In genomic region chr2:94348165-94348591, GRCm38 (mm10) we compare ENCODE assay signal across 11 mouse cellular contexts. TPM values are rescaled to one million over a fixed set of nuclear protein-coding genes. Genes with fewer than 3 reads are reported as not detected.
DNase-seq lines count a peak whose midpoint lies in the region; ATAC-seq and TF ChIP-seq lines count a peak whose summit lies in the region.
"Had no signal": no experiment of that assay in that cellular context is flagged by ENCODE, and none has a peak within 500 bp of the region (broad histone marks: within the 10 kb centered on the region; RNA-seq: fewer than 3 reads in every experiment).

No protein-coding gene starts in this region.

- peaks cover 5% of the 10 kb centered on the region; the same call in 1 of the 2 replicates for H3K4me1 ChIP-seq in liver, adult 2 months (ENCODE audit: control insufficient read depth, insufficient read depth, low read length)
- no peaks in the 10 kb centered on the region for H3K4me1 ChIP-seq in liver, embryonic 11.5 days (replicated peaks; ENCODE audit: control insufficient read depth, insufficient read depth, low read length)
- no peaks in the 10 kb centered on the region for H3K4me1 ChIP-seq in neural tube, embryonic 15.5 days
- H3K4me1 ChIP-seq: hindbrain, embryonic 13.5 days; limb, embryonic 12.5 days had no signal

- no peak overlapping the region for H3K9ac ChIP-seq in liver, adult 2 months (ENCODE audit: low read depth, low read length)
- no peak overlapping the region for H3K9ac ChIP-seq in liver, embryonic 11.5 days (ENCODE audit: low read depth, low read length)
- H3K9ac ChIP-seq in neural tube, embryonic 15.5 days (replicated peaks), result no peak overlapping the region
- H3K9ac ChIP-seq: hindbrain, embryonic 13.5 days; limb, embryonic 12.5 days had no signal

- no peak for TF ChIP-seq CTCF in liver, adult 2 months (IDR thresholded peaks at IDR 0.05; ENCODE audit: low read depth, low read length)

- DNase-seq in liver, adult 2 months (ENCODE audit: extremely low read depth, low read depth, low spot score), result peak; percentile 39
- DNase-seq in liver, embryonic 11.5 days (ENCODE audit: low spot score), result no peak
- peak; percentile 40 for DNase-seq in heart, adult 8-10 months (ENCODE audit: low spot score)
- peak; percentile 39 for DNase-seq in kidney, adult 18-20 months
- DNase-seq in layer of hippocampus, adult 9-10 months (ENCODE audit: low spot score), result no peak
- DNase-seq: thymus, adult 2 months had no signal

- 31% methylated on average over 6 of the region's 6 CpGs for WGBS in liver, adult 2 months
- 44% methylated on average over 6 of the region's 6 CpGs for WGBS in liver, embryonic 11.5 days
- 69% methylated on average over 6 of the region's 6 CpGs for WGBS in neural tube, embryonic 15.5 days

- peaks cover 14% of the 10 kb centered on the region for H3K36me3 ChIP-seq in liver, adult 2 months (ENCODE audit: control insufficient read depth, insufficient read depth, low read length)
- H3K36me3 ChIP-seq in liver, embryonic 11.5 days (ENCODE audit: control insufficient read depth, insufficient read depth, low read length), result no peaks in the 10 kb centered on the region; the same call in 1 of the 2 replicates
- no peaks in the 10 kb centered on the region for H3K36me3 ChIP-seq in myocyte (ENCODE audit: control insufficient read depth, insufficient read depth)
- peaks cover 14% of the 10 kb centered on the region for H3K36me3 ChIP-seq in neural tube, embryonic 15.5 days

- no peak overlapping the region for H3K27ac ChIP-seq in liver, adult 2 months (replicated peaks; ENCODE audit: insufficient read depth, low read depth, low read length)
- H3K27ac ChIP-seq in liver, embryonic 11.5 days (ENCODE audit: low read depth, low read length), result no peak overlapping the region
- H3K27ac ChIP-seq in neural tube, embryonic 15.5 days (replicated peaks), result no peak overlapping the region
- H3K27ac ChIP-seq: hindbrain, embryonic 13.5 days; limb, embryonic 12.5 days had no signal

- H3K4me2 ChIP-seq in liver, embryonic 11.5 days, result no peak overlapping the region
- H3K4me2 ChIP-seq in myocyte (ENCODE audit: low read depth), result peak overlapping the region; percentile 12
- H3K4me2 ChIP-seq in neural tube, embryonic 15.5 days, result no peak overlapping the region
- H3K4me2 ChIP-seq: hindbrain, embryonic 13.5 days; limb, embryonic 12.5 days had no signal

- no peak overlapping the region for H3K4me3 ChIP-seq in liver, adult 2 months (ENCODE audit: insufficient read depth, low read depth, low read length)
- H3K4me3 ChIP-seq in liver, embryonic 11.5 days (ENCODE audit: low read depth, low read length), result no peak overlapping the region
- H3K4me3 ChIP-seq in myocyte, result no peak overlapping the region
- H3K4me3 ChIP-seq in neural tube, embryonic 15.5 days (replicated peaks), result no peak overlapping the region
- H3K4me3 ChIP-seq: hindbrain, embryonic 13.5 days; limb, embryonic 12.5 days had no signal

- H3K79me2 ChIP-seq in liver, adult 2 months (ENCODE audit: control insufficient read depth, insufficient read depth, low read length), result no peaks in the 10 kb centered on the region
- H3K79me2 ChIP-seq in myocyte (ENCODE audit: control insufficient read depth, insufficient read depth), result no peaks in the 10 kb centered on the region

- H3K9me3 ChIP-seq in liver, embryonic 11.5 days (ENCODE audit: control insufficient read depth, low read length), result no peaks in the 10 kb centered on the region
- H3K9me3 ChIP-seq in neural tube, embryonic 15.5 days (replicated peaks), result no peaks in the 10 kb centered on the region
- H3K9me3 ChIP-seq: hindbrain, embryonic 13.5 days; limb, embryonic 12.5 days had no signal

- no peaks in the 10 kb centered on the region for H3K27me3 ChIP-seq in liver, adult 2 months (ENCODE audit: control insufficient read depth, insufficient read depth, low read length)
- no peaks in the 10 kb centered on the region for H3K27me3 ChIP-seq in liver, embryonic 11.5 days (replicated peaks; ENCODE audit: control insufficient read depth, insufficient read depth, low read length)
- no peaks in the 10 kb centered on the region for H3K27me3 ChIP-seq in myocyte (ENCODE audit: control insufficient read depth, insufficient read depth, insufficient read length)
- no peaks in the 10 kb centered on the region for H3K27me3 ChIP-seq in neural tube, embryonic 15.5 days (replicated peaks)
- H3K27me3 ChIP-seq: CH12.LX; hindbrain, embryonic 13.5 days; limb, embryonic 12.5 days had no signal

- no peak for TF ChIP-seq POLR2A in liver, adult 2 months (IDR thresholded peaks at IDR 0.05; ENCODE audit: extremely low read depth, insufficient read depth, low read length)
- no peak for TF ChIP-seq POLR2A in myocyte (IDR thresholded peaks at IDR 0.05; ENCODE audit: insufficient read length, low read depth)

- no peak for ATAC-seq in liver, embryonic 11.5 days (replicated peaks; ENCODE audit: low FRiP score)
- no peak for ATAC-seq in neural tube, embryonic 15.5 days (ENCODE audit: low FRiP score)

- H3ac ChIP-seq in myocyte (ENCODE audit: control insufficient read depth, insufficient read length), result no peak overlapping the region

TF ChIP-seq in myocyte, 11 proteins besides CTCF, POLR2A, EP300 and RAD21:
- no peak for TF ChIP-seq TCF12 (IDR thresholded peaks at IDR 0.05; ENCODE audit: insufficient read depth, poor library complexity, severe bottlenecking)
- no peak for TF ChIP-seq REST (IDR thresholded peaks at IDR 0.05; ENCODE audit: insufficient read depth, insufficient read length)
- TF ChIP-seq MAX (IDR thresholded peaks at IDR 0.05; ENCODE audit: low read depth), result no peak
- no peak for TF ChIP-seq CEBPB (IDR thresholded peaks at IDR 0.05; ENCODE audit: insufficient read depth, poor library complexity, severe bottlenecking)
- no peak for TF ChIP-seq MYOD1 (IDR thresholded peaks at IDR 0.05; ENCODE audit: control insufficient read depth in 1 of 3, insufficient read length in 2 of 3, low read depth in 2 of 3)
- no peak for TF ChIP-seq SRF (IDR thresholded peaks at IDR 0.05; ENCODE audit: control insufficient read depth, insufficient read length, low read depth)
- TF ChIP-seq TCF3 (IDR thresholded peaks at IDR 0.05; ENCODE audit: insufficient read length, low read depth), result no peak
- no peak for TF ChIP-seq USF1 (IDR thresholded peaks at IDR 0.05; ENCODE audit: low read depth)

RNA-seq across cellular contexts. Expression of gene Ttc17, which starts 58.3 kb away (rescaled TPM):
- total RNA-seq in liver, adult 2 months (2014; rRNA removed), result 16.9 and 17.0 TPM in 2 replicates
- 10.5 and 12.1 TPM in 2 replicates for polyA plus RNA-seq in liver, adult 2 months (2012; rRNA removed)
- polyA plus RNA-seq in liver, embryonic 11.5 days (2014; fragmentation: Nextera tagmentation; extraction: Ambion mirVana), result 9.4 and 10.8 TPM in 2 replicates
- total RNA-seq in heart, adult 8-10 months (2022), result 10 to 100 TPM; 30.0 to 38.2 (median 35.3) TPM
- 13.5 TPM for polyA plus RNA-seq in myocyte (2012; fragmentation: generic; extraction: Trizol)
- 23.8 and 24.6 TPM in 2 replicates for polyA plus RNA-seq in neural tube, embryonic 15.5 days (2015; fragmentation: Nextera tagmentation; extraction: Ambion mirVana)

Comparison
In these comparisons a context has a peak if more than half of its experiments do, and no peak if none do; other contexts are left out.
1. DNase-seq: peak in liver, adult 2 months (single experiment), heart, adult 8-10 months (single experiment) and kidney, adult 18-20 months (single experiment); none in liver, embryonic 11.5 days (single experiment) and layer of hippocampus, adult 9-10 months (single experiment).